Mouse (Mus musculus) hindbrain, embryonic 13.5 days (tissue): ENCODE results near the gene Pex11b. TPM values are rescaled to one million over a fixed set of nuclear protein-coding genes. Genes with fewer than 3 reads are reported as not detected.

Experiments
- ATAC-seq: fragments of 200-750 bp; cut with Nextera tagmentation; 2 replicates; pipeline ENCODE4 v1.8.0; 2017; ENCODE audit warnings: moderate TSS enrichment; ENCODE audit not compliant: low FRiP score
- H3K27ac ChIP-seq: fragments of 300-500 bp; sonication (generic); 2 replicates; pipeline ENCODE4 v1.5.1; 2015; ENCODE audit warnings: inconsistent platforms, mild to moderate bottlenecking, moderate library complexity
- H3K27me3 ChIP-seq: fragments of 300-500 bp; sonication (generic); 2 replicates; pipeline ENCODE4 v1.6.1; 2015; ENCODE audit warnings: mild to moderate bottlenecking, inconsistent platforms
- H3K36me3 ChIP-seq: fragments of 300-500 bp; sonication (generic); 2 replicates; pipeline ENCODE4 v1.6.1; 2015; ENCODE audit warnings: mild to moderate bottlenecking, inconsistent platforms
- H3K4me1 ChIP-seq: fragments of 300-500 bp; sonication (generic); replicated peaks from 2 replicates; pipeline ENCODE4 v1.6.1; 2015; ENCODE audit warnings: inconsistent platforms
- H3K4me2 ChIP-seq: fragments of 300-500 bp; sonication (generic); 2 replicates; pipeline ENCODE4 v1.6.1; 2015; ENCODE audit warnings: inconsistent platforms, mild to moderate bottlenecking, moderate library complexity
- H3K4me3 ChIP-seq: fragments of 300-500 bp; sonication (generic); 2 replicates; pipeline ENCODE4 v1.5.1; 2015; ENCODE audit warnings: mild to moderate bottlenecking, inconsistent platforms
- H3K9ac ChIP-seq: fragments of 300-500 bp; sonication (generic); 2 replicates; pipeline ENCODE4 v1.6.1; 2015; ENCODE audit warnings: mild to moderate bottlenecking, inconsistent platforms
- H3K9me3 ChIP-seq: fragments of 300-500 bp; sonication (generic); 2 replicates; pipeline ENCODE4 v1.6.1; 2016; ENCODE audit warnings: inconsistent platforms
- WGBS: fragments of 180-500 bp; shearing (Covaris S2); methylation state at CpG from one replicate; pipeline ENCODE4 v1.1.7; 2015; 5-methylcytosine and 5-hydroxymethylcytosine counted together
- polyA plus RNA-seq: library from polyadenylated mRNA; unstranded; fragments of >200 nt; fragmentation: Nextera tagmentation; extraction: Ambion mirVana; gene quantifications from 2 replicates; pipeline ENCODE4 v1.2.1, GENCODE M21; 2015

Gene Pex11b
- polyA plus RNA-seq, 1 experiment from 2014 or later, result 49.0 TPM

DNA sequence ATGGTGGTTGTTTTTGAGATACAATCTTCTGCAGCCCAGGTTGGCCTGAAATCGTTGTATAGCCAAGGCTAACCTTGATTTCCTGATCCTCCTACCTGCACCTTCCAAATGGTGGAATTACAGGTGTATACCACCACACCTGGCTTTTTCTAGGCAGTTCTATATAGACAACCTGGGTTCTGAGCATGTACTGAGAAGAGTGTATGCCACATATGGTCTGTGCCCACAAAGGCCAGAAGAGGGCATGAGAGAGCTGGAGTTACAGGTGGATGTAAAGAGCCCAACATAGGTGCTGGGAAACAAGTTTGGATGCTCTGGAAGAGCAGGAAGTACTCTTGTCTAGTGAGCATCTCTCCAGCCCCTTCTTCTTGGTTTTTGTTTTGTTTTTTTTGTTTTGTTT is 32.1 kb downstream of the Pex11b start:
- Histone ChIP-seq H3K9me3 (no peaks in the 10 kb centered on the region), H3K4me1 (peaks cover 16% of the 10 kb centered on the region), H3K27me3 (peaks cover 17% of the 10 kb centered on the region), H3K27ac (no peak overlapping the region), H3K36me3 (no peaks in the 10 kb centered on the region), H3K9ac (no peak overlapping the region), H3K4me3 (no peak overlapping the region), H3K4me2 (no peak overlapping the region)
- 49% methylated on average over 1 of the region's 1 CpGs for WGBS
- no peak for ATAC-seq

DNA sequence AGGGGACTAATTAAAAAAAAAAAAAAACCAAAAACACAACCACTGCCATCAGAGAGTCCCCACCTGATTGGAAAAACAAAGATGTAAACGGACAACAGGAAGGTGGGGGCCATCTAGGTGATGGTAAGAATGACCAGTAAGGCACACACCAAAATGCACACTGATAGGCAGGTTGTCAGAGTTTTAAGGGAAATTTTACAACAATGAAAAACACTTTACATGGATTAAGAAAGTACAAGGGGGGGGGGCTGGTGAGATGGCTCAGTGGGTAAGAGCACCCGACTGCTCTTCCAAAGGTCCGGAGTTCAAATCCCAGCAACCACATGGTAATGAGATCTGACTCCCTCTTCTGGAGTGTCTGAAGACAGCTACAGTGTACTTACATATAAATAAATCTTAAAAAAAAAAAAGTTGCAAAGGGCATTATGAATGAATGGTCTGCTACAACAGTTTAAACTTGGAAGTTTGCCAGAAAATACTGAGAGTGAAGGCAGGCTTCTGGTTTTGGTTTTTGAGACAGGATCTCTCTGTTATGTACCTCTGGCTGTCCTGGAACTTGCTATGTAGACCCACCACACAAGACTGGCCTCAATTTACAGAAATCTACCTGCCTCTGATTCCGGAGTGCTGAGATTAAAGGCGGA is 33.4 kb downstream of the Pex11b start:
- Histone ChIP-seq H3K27me3 (peaks cover 20% of the 10 kb centered on the region), H3K27ac (no peak overlapping the region), H3K9me3 (no peaks in the 10 kb centered on the region), H3K4me2 (no peak overlapping the region), H3K36me3 (no peaks in the 10 kb centered on the region), H3K4me3 (no peak overlapping the region), H3K4me1 (peaks cover 8% of the 10 kb centered on the region), H3K9ac (no peak overlapping the region)
- 95% methylated on average over 5 of the region's 5 CpGs for WGBS
- ATAC-seq, result no peak

- no peaks in the 10 kb centered on the region for H3K36me3 ChIP-seq
- peak; percentile 90 for ATAC-seq
- H3K27ac ChIP-seq, result no peak within 1 kb of the TSS
- peak within 1 kb of the TSS; percentile 46 for H3K4me3 ChIP-seq
- H3K9ac ChIP-seq, result peak within 1 kb of the TSS; percentile 59; the same call in 1 of the 2 replicates
- no peaks in the 10 kb centered on the region for H3K9me3 ChIP-seq
- H3K4me2 ChIP-seq, result peak within 1 kb of the TSS; percentile 70
- peaks cover 20% of the 10 kb centered on the region for H3K27me3 ChIP-seq
- WGBS, result 5% methylated on average over 35 of the region's 35 CpGs
- H3K4me1 ChIP-seq, result peaks cover 2% of the 10 kb centered on the region; the same call in 1 of the 2 replicates
Measured at GRCm38 (mm10) chr3:96669727-96670468, 34.7 kb downstream of the Pex11b start, which contains the start of gene Ankrd35. Gene Ankrd35, plus strand, starts transcription at chr3:96670131.

- WGBS, result 96% methylated on average over 5 of the region's 5 CpGs
Measured at GRCm38 (mm10) chr3:96671519-96671918, 36.3 kb downstream of the Pex11b start.

DNA sequence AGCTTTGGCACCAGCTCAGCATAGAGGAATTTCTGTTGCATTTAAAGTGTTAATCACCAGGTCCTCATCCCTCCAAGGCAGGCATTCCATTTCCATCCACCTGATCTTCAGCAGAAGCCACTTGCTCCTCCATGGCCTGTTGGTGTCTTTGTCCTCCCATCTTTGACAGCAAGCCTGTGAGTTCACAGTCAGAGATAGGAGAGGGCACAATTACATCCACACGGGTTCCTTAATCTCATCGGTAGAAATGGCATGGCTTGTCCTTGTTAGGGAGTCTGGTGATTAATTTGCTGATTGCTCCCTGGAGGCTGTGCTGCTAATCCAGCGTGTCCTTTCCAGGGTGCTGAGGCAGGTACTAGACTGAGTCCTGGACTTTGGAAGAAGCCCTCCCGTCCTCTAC is 38.3 kb downstream of the Pex11b start:
- WGBS, result 72% methylated on average over 4 of the region's 4 CpGs
- H3K36me3 ChIP-seq, result no peaks in the 10 kb centered on the region
- no peak overlapping the region for H3K9ac ChIP-seq
- no peak for ATAC-seq
- H3K27me3 ChIP-seq, result peaks cover 25% of the 10 kb centered on the region
- H3K4me1 ChIP-seq, result peaks cover 2% of the 10 kb centered on the region; the same call in 1 of the 2 replicates
- no peak overlapping the region for H3K4me3 ChIP-seq
- H3K4me2 ChIP-seq, result no peak overlapping the region
- no peak overlapping the region for H3K27ac ChIP-seq
- no peaks in the 10 kb centered on the region for H3K9me3 ChIP-seq

More at GRCm38 (mm10) chr3:96671519-96671918, 36.3 kb downstream of the Pex11b start:
- H3K9ac ChIP-seq, result no peak overlapping the region
- no peak overlapping the region for H3K27ac ChIP-seq
- H3K4me2 ChIP-seq, result no peak overlapping the region
- no peak for ATAC-seq
- no peaks in the 10 kb centered on the region for H3K36me3 ChIP-seq
- peaks cover 20% of the 10 kb centered on the region for H3K27me3 ChIP-seq
- H3K9me3 ChIP-seq, result no peaks in the 10 kb centered on the region
- no peak overlapping the region for H3K4me3 ChIP-seq
- peaks cover 2% of the 10 kb centered on the region; the same call in 1 of the 2 replicates for H3K4me1 ChIP-seq

DNA sequence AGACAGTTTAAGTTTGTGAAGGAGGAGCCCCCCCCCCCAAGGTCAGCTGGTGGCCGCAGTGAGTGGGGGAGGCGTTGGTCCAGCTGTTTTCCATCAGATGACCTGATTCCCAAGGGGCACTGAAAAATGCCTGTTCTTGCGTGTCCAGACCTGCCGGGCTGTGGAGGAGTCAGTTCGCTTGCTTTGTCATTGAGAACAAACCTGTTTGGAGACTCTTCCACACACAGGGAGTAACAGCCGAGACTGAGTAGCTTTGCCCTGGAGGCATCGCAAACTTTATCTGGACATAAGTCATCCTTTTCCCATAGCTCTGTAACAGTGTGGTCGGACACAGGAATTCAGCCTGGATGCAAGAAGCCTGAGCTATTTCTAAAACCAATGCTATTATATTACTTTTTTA is 39.3 kb downstream of the Pex11b start:
- Histone ChIP-seq H3K27me3 (peaks cover 33% of the 10 kb centered on the region), H3K27ac (no peak overlapping the region), H3K36me3 (no peaks in the 10 kb centered on the region), H3K4me2 (no peak overlapping the region), H3K9ac (no peak overlapping the region), H3K4me1 (peaks cover 2% of the 10 kb centered on the region; the same call in 1 of the 2 replicates), H3K4me3 (no peak overlapping the region), H3K9me3 (no peaks in the 10 kb centered on the region)
- 68% methylated on average over 8 of the region's 8 CpGs for WGBS
- no peak for ATAC-seq

- 86% methylated on average over 3 of the region's 3 CpGs for WGBS
- no peak for ATAC-seq
- H3K27ac ChIP-seq, result no peak overlapping the region
- H3K4me3 ChIP-seq, result no peak overlapping the region
- H3K36me3 ChIP-seq, result no peaks in the 10 kb centered on the region
- H3K9me3 ChIP-seq, result no peaks in the 10 kb centered on the region
- peaks cover 4% of the 10 kb centered on the region for H3K4me1 ChIP-seq
- H3K4me2 ChIP-seq, result no peak overlapping the region
- H3K9ac ChIP-seq, result no peak overlapping the region
- peaks cover 39% of the 10 kb centered on the region for H3K27me3 ChIP-seq
Measured at GRCm38 (mm10) chr3:96675171-96675570, 40.0 kb downstream of the Pex11b start.

DNA sequence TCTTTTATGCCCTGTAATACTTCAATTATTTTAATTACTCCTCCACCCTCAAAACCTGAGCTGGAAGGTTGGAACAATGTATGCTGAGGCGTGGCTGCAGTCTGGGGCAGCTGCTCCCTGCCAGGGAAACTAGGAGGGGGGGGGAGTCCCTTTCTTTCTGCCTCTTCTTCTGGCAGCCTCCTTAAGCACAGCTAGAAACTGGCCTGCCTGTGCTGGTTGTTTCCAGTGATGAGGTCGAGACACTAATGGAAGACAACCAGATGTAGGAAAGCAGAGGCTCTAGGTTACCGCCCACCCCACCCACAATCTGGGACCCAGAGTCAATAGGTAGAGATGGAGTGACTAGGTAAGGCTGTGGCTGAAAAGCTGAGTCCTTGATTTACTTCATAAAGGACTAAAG is 40.5 kb downstream of the Pex11b start:
- ATAC-seq, result no peak
- Histone ChIP-seq H3K9ac (no peak overlapping the region), H3K4me1 (peaks cover 7% of the 10 kb centered on the region; the same call in 1 of the 2 replicates), H3K4me3 (no peak overlapping the region), H3K9me3 (no peaks in the 10 kb centered on the region), H3K36me3 (no peaks in the 10 kb centered on the region), H3K27me3 (peaks cover 36% of the 10 kb centered on the region), H3K27ac (no peak overlapping the region), H3K4me2 (no peak overlapping the region)
- 32% methylated on average over 3 of the region's 3 CpGs for WGBS

DNA sequence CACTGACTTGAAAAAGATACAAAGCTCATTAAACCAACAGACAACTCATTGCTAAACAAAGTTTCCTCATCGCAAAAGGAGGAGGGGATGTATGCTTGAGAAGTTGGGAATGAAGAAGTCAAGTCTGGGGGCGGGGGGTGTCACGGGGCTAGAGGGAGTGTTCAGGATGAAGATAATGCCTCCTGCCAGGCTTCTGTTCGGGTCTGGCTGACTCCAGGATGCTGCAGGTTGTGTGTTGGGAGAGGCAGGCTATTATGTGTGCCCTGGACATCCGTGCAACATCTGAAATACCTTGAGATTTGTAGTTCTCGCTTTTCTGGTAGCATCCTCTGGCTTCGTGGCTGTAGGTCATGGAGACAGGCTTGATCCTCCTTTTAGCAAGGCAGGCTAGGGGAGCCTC is 43.3 kb downstream of the Pex11b start:
- Histone ChIP-seq H3K27ac (no peak overlapping the region), H3K4me1 (peaks cover 9% of the 10 kb centered on the region; the same call in 1 of the 2 replicates), H3K27me3 (peaks cover 30% of the 10 kb centered on the region), H3K9me3 (no peaks in the 10 kb centered on the region), H3K4me2 (no peak overlapping the region), H3K4me3 (no peak overlapping the region), H3K36me3 (no peaks in the 10 kb centered on the region), H3K9ac (no peak overlapping the region)
- 59% methylated on average over 7 of the region's 7 CpGs for WGBS
- no peak for ATAC-seq

DNA sequence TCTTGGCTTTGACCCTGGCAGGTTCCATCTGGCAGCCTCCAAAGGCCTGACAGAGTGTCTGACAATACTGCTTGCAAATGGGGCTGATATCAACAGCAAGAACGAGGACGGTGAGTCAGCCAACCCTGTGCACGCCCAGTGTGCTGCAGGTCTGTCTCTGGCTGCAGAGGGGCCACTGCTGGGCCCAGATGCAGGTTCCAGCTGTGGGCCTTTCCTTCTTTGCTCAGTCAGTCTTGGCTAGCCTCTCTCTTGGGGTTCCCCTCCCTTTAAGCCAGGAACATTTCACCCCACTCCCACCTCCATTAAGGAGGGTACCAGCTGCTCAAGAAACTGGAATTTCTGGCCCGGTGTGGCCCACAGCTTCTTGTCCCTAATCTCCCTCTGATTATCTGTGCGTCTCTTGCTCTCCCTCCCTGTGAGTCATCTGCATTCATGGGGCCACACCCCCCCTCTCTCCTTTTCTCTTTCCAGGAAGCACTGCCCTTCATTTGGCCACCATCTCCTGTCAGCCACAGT is 44.0 kb downstream of the Pex11b start:
- Histone ChIP-seq H3K36me3 (no peaks in the 10 kb centered on the region), H3K27ac (no peak overlapping the region), H3K9me3 (no peaks in the 10 kb centered on the region), H3K4me2 (no peak overlapping the region), H3K9ac (no peak overlapping the region), H3K4me1 (peaks cover 9% of the 10 kb centered on the region; the same call in 1 of the 2 replicates), H3K4me3 (no peak overlapping the region), H3K27me3 (peaks cover 38% of the 10 kb centered on the region)
- ATAC-seq, result no peak
- 22% methylated on average over 5 of the region's 5 CpGs for WGBS

GRCm38 (mm10) chr3:96680269-96680956 is 45.2 kb downstream of the Pex11b start:
- H3K36me3 ChIP-seq, result no peaks in the 10 kb centered on the region
- H3K27ac ChIP-seq, result no peak overlapping the region
- ATAC-seq, result peak; percentile 46; the same call in 1 of the 2 replicates
- H3K9me3 ChIP-seq, result no peaks in the 10 kb centered on the region
- 19% methylated on average over 12 of the region's 12 CpGs for WGBS
- H3K4me3 ChIP-seq, result no peak overlapping the region
- no peak overlapping the region for H3K9ac ChIP-seq
- peaks cover 15% of the 10 kb centered on the region; the same call in 1 of the 2 replicates for H3K4me1 ChIP-seq
- no peak overlapping the region for H3K4me2 ChIP-seq
- peaks cover 49% of the 10 kb centered on the region for H3K27me3 ChIP-seq

DNA sequence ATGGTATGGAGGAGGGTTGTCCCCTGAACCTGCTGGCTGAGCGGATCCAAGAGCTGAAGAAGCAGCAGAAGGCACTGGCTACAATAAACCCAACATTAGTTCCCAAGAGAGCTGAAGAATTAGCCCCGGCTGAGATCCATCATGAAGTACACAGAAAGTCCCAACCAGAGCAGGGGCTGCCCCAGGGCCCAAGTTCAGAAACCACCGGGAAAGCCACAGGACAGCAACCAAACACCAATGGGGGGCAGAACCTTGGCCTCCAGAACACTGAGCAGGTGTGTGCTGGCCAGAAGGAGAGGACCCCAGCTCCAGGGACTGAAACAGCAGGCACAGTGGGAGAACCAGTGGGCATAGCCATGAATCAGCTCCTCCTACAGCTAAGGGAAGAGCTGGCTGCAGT is 48.3 kb downstream of the Pex11b start:
- ATAC-seq, result no peak
- Histone ChIP-seq H3K27me3 (peaks cover 46% of the 10 kb centered on the region), H3K36me3 (no peaks in the 10 kb centered on the region), H3K4me1 (peaks cover 15% of the 10 kb centered on the region; the same call in 1 of the 2 replicates), H3K27ac (no peak overlapping the region), H3K9me3 (no peaks in the 10 kb centered on the region), H3K9ac (no peak overlapping the region), H3K4me3 (no peak overlapping the region), H3K4me2 (no peak overlapping the region)
- WGBS, result 85% methylated on average over 3 of the region's 3 CpGs
